Mouse (Mus musculus) thymus, adult 2 months (tissue): ENCODE measurements around the gene Stk10.

Source experiments
- CTCF ChIP-seq: fragments of 200-500 bp; IDR thresholded peaks from 2 replicates; pipeline ENCODE4 v1.5.1; 2012; ENCODE audit warnings: mild to moderate bottlenecking, control low read depth, low read length, moderate library complexity, borderline replicate concordance; ENCODE audit not compliant: control insufficient read depth, poor library complexity, insufficient read depth; ENCODE audit errors: extremely low read depth
- POLR2A ChIP-seq: fragments of 200-500 bp; IDR thresholded peaks from 2 replicates; pipeline ENCODE4 v1.6.1; 2012; ENCODE audit warnings: mild to moderate bottlenecking, low read length, control low read depth, moderate library complexity; ENCODE audit not compliant: control insufficient read depth, poor library complexity, insufficient read depth; ENCODE audit errors: extremely low read depth

- no peak for TF ChIP-seq CTCF
- TF ChIP-seq POLR2A, result no peak
Measured at GRCm38 (mm10) chr11:32527006-32527405, 6.1 kb upstream of the Stk10 start.
